Mouse (Mus musculus): ENCODE measurements around the gene Gm20388. TPM values are rescaled to one million over a fixed set of nuclear protein-coding genes. Genes with fewer than 3 reads are reported as not detected.
A peak's percentile ranks its signal among the peaks of the same experiment; 100 is the strongest.

The Gm20388 gene
- polyA plus RNA-seq, 1 experiment = 10.6 TPM

GRCm38 (mm10) chr8:120492193-120492880 lies 581.7 kb downstream of the Gm20388 start:
- WGBS = 63% methylated on average over 14 of the region's 14 CpGs
- Histone ChIP-seq H3K27ac (ENCODE audit: control insufficient read depth, insufficient read depth, low read depth, low read length, poor library complexity) (no peak overlapping the region), H3K4me3 (replicated peaks; ENCODE audit: control insufficient read depth, low read depth, low read length) (peak overlapping the region; percentile 44), H3K4me1 (ENCODE audit: control insufficient read depth, insufficient read depth, low read length) (peaks cover 1% of the 10 kb centered on the region; the same call in 1 of the 2 replicates)
- TF ChIP-seq POLR2A (IDR thresholded peaks at IDR 0.05; ENCODE audit: borderline replicate concordance, control insufficient read depth, low read depth, low read length) = no peak
- TF ChIP-seq CTCF (IDR thresholded peaks at IDR 0.05; ENCODE audit: control insufficient read depth, insufficient read depth, low read length) = no peak

- Histone ChIP-seq H3K4me1 (ENCODE audit: control insufficient read depth, insufficient read depth, low read length) (peaks cover 1% of the 10 kb centered on the region; the same call in 1 of the 2 replicates), H3K27ac (ENCODE audit: control insufficient read depth, insufficient read depth, low read depth, low read length, poor library complexity) (no peak overlapping the region), H3K4me3 (replicated peaks; ENCODE audit: control insufficient read depth, low read depth, low read length) (peak overlapping the region; percentile 26)
- TF ChIP-seq CTCF (IDR thresholded peaks at IDR 0.05; ENCODE audit: control insufficient read depth, insufficient read depth, low read length) = no peak
- no peak for TF ChIP-seq POLR2A (IDR thresholded peaks at IDR 0.05; ENCODE audit: borderline replicate concordance, control insufficient read depth, low read depth, low read length)
- 56% methylated on average over 4 of the region's 4 CpGs for WGBS
These were observed 582.2 kb downstream of the Gm20388 start for GRCm38 (mm10) chr8:120492881-120493220.

- TF ChIP-seq POLR2A (IDR thresholded peaks at IDR 0.05; ENCODE audit: borderline replicate concordance, control insufficient read depth, low read depth, low read length) (no peak), CTCF (IDR thresholded peaks at IDR 0.05; ENCODE audit: control insufficient read depth, insufficient read depth, low read length) (no peak)
- peaks cover 1% of the 10 kb centered on the region; the same call in 1 of the 2 replicates for H3K4me1 ChIP-seq (ENCODE audit: control insufficient read depth, insufficient read depth, low read length)
- WGBS = 64% methylated on average over 16 of the region's 16 CpGs
- H3K27ac ChIP-seq (ENCODE audit: control insufficient read depth, insufficient read depth, low read depth, low read length, poor library complexity) = no peak overlapping the region
- H3K4me3 ChIP-seq (replicated peaks; ENCODE audit: control insufficient read depth, low read depth, low read length) = no peak overlapping the region
These were observed 583.1 kb downstream of the Gm20388 start for GRCm38 (mm10) chr8:120493508-120494464.

GRCm38 (mm10) chr8:120494903-120495302 lies 584.3 kb downstream of the Gm20388 start:
- Histone ChIP-seq H3K4me3 (replicated peaks; ENCODE audit: control insufficient read depth, low read depth, low read length) (no peak overlapping the region), H3K27ac (ENCODE audit: control insufficient read depth, insufficient read depth, low read depth, low read length, poor library complexity) (peak overlapping the region; percentile 39), H3K4me1 (ENCODE audit: control insufficient read depth, insufficient read depth, low read length) (peaks cover 1% of the 10 kb centered on the region; the same call in 1 of the 2 replicates)
- 38% methylated on average over 15 of the region's 15 CpGs for WGBS
- TF ChIP-seq POLR2A (IDR thresholded peaks at IDR 0.05; ENCODE audit: borderline replicate concordance, control insufficient read depth, low read depth, low read length) (0 out of 2 replicates have a peak, but pooled peaks have one; percentile 20), CTCF (IDR thresholded peaks at IDR 0.05; ENCODE audit: control insufficient read depth, insufficient read depth, low read length) (no peak)

GRCm38 (mm10) chr8:120495461-120495860 lies 584.8 kb downstream of the Gm20388 start:
- 65% methylated on average over 5 of the region's 5 CpGs for WGBS
- Histone ChIP-seq H3K27ac (ENCODE audit: control insufficient read depth, insufficient read depth, low read depth, low read length, poor library complexity) (no peak overlapping the region), H3K4me3 (replicated peaks; ENCODE audit: control insufficient read depth, low read depth, low read length) (no peak overlapping the region), H3K4me1 (ENCODE audit: control insufficient read depth, insufficient read depth, low read length) (peaks cover 1% of the 10 kb centered on the region; the same call in 1 of the 2 replicates)
- TF ChIP-seq POLR2A (IDR thresholded peaks at IDR 0.05; ENCODE audit: borderline replicate concordance, control insufficient read depth, low read depth, low read length) = no peak
- no peak for TF ChIP-seq CTCF (IDR thresholded peaks at IDR 0.05; ENCODE audit: control insufficient read depth, insufficient read depth, low read length)

GRCm38 (mm10) chr8:120496478-120496877 lies 585.8 kb downstream of the Gm20388 start:
- Histone ChIP-seq H3K27ac (ENCODE audit: control insufficient read depth, insufficient read depth, low read depth, low read length, poor library complexity) (no peak overlapping the region), H3K4me1 (ENCODE audit: control insufficient read depth, insufficient read depth, low read length) (peaks cover under 1% of the 10 kb centered on the region; the same call in 1 of the 2 replicates), H3K4me3 (replicated peaks; ENCODE audit: control insufficient read depth, low read depth, low read length) (no peak overlapping the region)
- WGBS = 93% methylated on average over 15 of the region's 15 CpGs
- TF ChIP-seq CTCF (IDR thresholded peaks at IDR 0.05; ENCODE audit: control insufficient read depth, insufficient read depth, low read length) (no peak), POLR2A (IDR thresholded peaks at IDR 0.05; ENCODE audit: borderline replicate concordance, control insufficient read depth, low read depth, low read length) (no peak)

- Histone ChIP-seq H3K4me1 (ENCODE audit: control insufficient read depth, insufficient read depth, low read length) (no peaks in the 10 kb centered on the region; the same call in 1 of the 2 replicates), H3K27ac (ENCODE audit: control insufficient read depth, insufficient read depth, low read depth, low read length, poor library complexity) (0 out of 2 replicates have a peak overlapping the region, but pooled peaks have one; percentile 39), H3K4me3 (replicated peaks; ENCODE audit: control insufficient read depth, low read depth, low read length) (no peak overlapping the region)
- 39% methylated on average over 11 of the region's 11 CpGs for WGBS
- TF ChIP-seq POLR2A (IDR thresholded peaks at IDR 0.05; ENCODE audit: borderline replicate concordance, control insufficient read depth, low read depth, low read length) (no peak), CTCF (IDR thresholded peaks at IDR 0.05; ENCODE audit: control insufficient read depth, insufficient read depth, low read length) (no peak)
These were observed 586.9 kb downstream of the Gm20388 start for GRCm38 (mm10) chr8:120497503-120497946.

- 66% methylated on average over 4 of the region's 4 CpGs for WGBS
- Histone ChIP-seq H3K4me3 (replicated peaks; ENCODE audit: control insufficient read depth, low read depth, low read length) (no peak overlapping the region), H3K27ac (ENCODE audit: control insufficient read depth, insufficient read depth, low read depth, low read length, poor library complexity) (no peak overlapping the region), H3K4me1 (ENCODE audit: control insufficient read depth, insufficient read depth, low read length) (no peaks in the 10 kb centered on the region; the same call in 1 of the 2 replicates)
- TF ChIP-seq CTCF (IDR thresholded peaks at IDR 0.05; ENCODE audit: control insufficient read depth, insufficient read depth, low read length) = no peak
- no peak for TF ChIP-seq POLR2A (IDR thresholded peaks at IDR 0.05; ENCODE audit: borderline replicate concordance, control insufficient read depth, low read depth, low read length)
These were observed 587.7 kb downstream of the Gm20388 start for GRCm38 (mm10) chr8:120498349-120498831.

Measured in bone marrow, adult 2 months (tissue).